Mouse (Mus musculus): ENCODE measurements at regions not wholly inside any gene's neighbourhood (a gene's known extent, or its start where the extent isn't known, plus 50 kb on each side); places are given as distances from the start of the nearest gene placed in this dataset.

DNA sequence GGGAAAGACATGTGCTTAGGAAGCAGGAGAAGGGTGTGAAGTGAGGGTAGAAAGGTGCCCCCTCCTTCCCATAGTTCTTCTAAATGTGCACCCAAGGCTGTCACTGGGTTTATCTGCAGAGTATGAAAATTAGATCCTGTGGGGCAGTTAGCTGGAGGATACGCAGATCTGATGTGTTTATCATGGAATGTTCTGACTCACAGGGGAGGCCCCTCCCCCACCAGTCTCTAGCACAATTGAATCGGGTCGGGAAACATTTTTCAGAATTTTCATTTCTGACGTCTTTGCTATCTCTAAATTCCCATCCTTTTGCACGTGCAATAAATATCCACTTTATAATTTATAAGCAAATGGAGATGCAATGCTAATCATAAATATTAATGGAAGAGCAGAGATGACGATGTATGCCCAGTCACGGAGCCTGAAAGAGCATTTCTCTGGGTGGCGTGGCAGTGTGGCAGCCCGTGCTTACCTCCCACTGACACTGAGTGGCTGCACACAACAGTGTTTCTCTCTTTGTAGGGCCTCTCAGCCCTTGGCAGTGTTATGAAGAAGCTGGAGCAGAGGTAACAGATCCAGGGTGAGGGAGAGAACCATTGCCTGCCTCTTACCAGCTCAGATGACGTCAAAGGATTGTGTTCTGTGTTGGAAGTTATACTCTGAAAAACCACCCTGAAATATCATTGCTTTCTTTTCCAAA, 122.1 kb upstream of the Gm26657 start:
- no peaks in the 10 kb centered on the region for H3K4me1 ChIP-seq (ENCODE audit: control insufficient read depth, insufficient read depth, low read length)
- H3K36me3 ChIP-seq (ENCODE audit: control insufficient read depth, insufficient read depth, low read length): no peaks in the 10 kb centered on the region
- no peaks in the 10 kb centered on the region for H3K27me3 ChIP-seq (ENCODE audit: control insufficient read depth, insufficient read depth, low read length)
- peak; percentile 42 for DNase-seq
- H3K4me3 ChIP-seq (replicated peaks; ENCODE audit: low read depth, low read length): no peak overlapping the region
- no peak overlapping the region for H3K9ac ChIP-seq (replicated peaks; ENCODE audit: low read length)
- H3K9me3 ChIP-seq (ENCODE audit: control insufficient read depth, low read length): no peaks in the 10 kb centered on the region
- ATAC-seq (ENCODE audit: low FRiP score, low TSS enrichment): no peak
- no peak overlapping the region for H3K4me2 ChIP-seq (ENCODE audit: low read length)
- WGBS: 63% methylated on average over 10 of the region's 10 CpGs
- no peak overlapping the region; the same call in 1 of the 2 replicates for H3K27ac ChIP-seq (replicated peaks; ENCODE audit: low read depth, low read length)

DNA sequence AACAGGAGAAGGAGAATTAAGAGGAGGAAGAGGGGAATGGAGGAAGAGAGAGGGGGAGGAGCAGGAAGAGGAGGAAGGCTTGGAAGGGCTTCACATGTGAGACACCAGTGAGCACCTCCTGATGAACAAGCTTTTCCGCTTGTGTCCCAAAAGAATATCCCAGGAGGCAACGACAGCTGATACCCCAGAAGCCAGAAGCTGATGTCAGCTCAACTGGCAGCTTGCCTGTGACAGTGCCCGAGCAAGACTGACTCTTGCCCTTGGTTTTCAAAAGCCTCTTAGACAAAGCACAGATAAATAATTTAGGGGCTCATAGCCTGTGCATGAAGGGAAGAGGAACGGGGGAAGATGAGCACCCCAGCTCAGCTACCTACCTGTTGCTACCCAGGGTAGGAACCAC, 127.5 kb upstream of the Gm26657 start:
- H3K4me3 ChIP-seq (replicated peaks; ENCODE audit: low read depth, low read length): no peak overlapping the region
- 71% methylated on average over 4 of the region's 4 CpGs for WGBS
- no peak for DNase-seq

DNA sequence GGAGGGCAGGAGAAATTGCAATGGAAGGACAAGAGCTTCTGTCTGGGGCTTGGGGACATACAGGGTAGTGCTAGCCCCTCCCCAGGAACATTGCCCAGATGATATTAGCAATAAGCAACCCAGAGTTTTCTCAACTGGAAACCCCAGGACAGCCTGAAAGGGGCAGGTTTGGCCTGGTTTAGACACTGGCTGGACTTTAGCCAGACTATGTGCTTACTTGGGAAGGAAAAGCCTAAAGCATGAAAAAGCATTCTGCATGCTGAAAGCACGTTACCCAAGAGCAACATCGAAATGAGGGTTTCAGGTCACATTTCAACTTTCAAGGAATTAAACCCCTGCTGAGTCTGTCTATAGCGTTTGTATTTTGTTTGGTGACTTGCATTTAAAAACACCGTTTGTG, 128.1 kb upstream of the Gm26657 start:
- DNase-seq: no peak
- no peaks in the 10 kb centered on the region for H3K36me3 ChIP-seq (ENCODE audit: control insufficient read depth, insufficient read depth, low read length)
- no peak for ATAC-seq (ENCODE audit: low FRiP score, low TSS enrichment)
- H3K9me3 ChIP-seq (ENCODE audit: control insufficient read depth, low read length): no peaks in the 10 kb centered on the region
- H3K4me3 ChIP-seq (replicated peaks; ENCODE audit: low read depth, low read length): no peak overlapping the region
- H3K4me1 ChIP-seq (ENCODE audit: control insufficient read depth, insufficient read depth, low read length): no peaks in the 10 kb centered on the region
- 26% methylated on average over 4 of the region's 4 CpGs for WGBS
- no peak overlapping the region for H3K9ac ChIP-seq (replicated peaks; ENCODE audit: low read length)
- H3K4me2 ChIP-seq (ENCODE audit: low read length): no peak overlapping the region
- H3K27me3 ChIP-seq (ENCODE audit: control insufficient read depth, insufficient read depth, low read length): no peaks in the 10 kb centered on the region
- no peak overlapping the region for H3K27ac ChIP-seq (replicated peaks; ENCODE audit: low read depth, low read length)

More for the DNA sequence above, 127.5 kb upstream of the Gm26657 start:
- H3K9ac ChIP-seq (replicated peaks; ENCODE audit: low read length): no peak overlapping the region
- no peak overlapping the region for H3K27ac ChIP-seq (replicated peaks; ENCODE audit: low read depth, low read length)
- H3K9me3 ChIP-seq (ENCODE audit: control insufficient read depth, low read length): no peaks in the 10 kb centered on the region
- H3K4me2 ChIP-seq (ENCODE audit: low read length): no peak overlapping the region
- H3K4me1 ChIP-seq (ENCODE audit: control insufficient read depth, insufficient read depth, low read length): no peaks in the 10 kb centered on the region
- no peaks in the 10 kb centered on the region for H3K27me3 ChIP-seq (ENCODE audit: control insufficient read depth, insufficient read depth, low read length)
- no peak for ATAC-seq (ENCODE audit: low FRiP score, low TSS enrichment)
- H3K36me3 ChIP-seq (ENCODE audit: control insufficient read depth, insufficient read depth, low read length): no peaks in the 10 kb centered on the region

DNA sequence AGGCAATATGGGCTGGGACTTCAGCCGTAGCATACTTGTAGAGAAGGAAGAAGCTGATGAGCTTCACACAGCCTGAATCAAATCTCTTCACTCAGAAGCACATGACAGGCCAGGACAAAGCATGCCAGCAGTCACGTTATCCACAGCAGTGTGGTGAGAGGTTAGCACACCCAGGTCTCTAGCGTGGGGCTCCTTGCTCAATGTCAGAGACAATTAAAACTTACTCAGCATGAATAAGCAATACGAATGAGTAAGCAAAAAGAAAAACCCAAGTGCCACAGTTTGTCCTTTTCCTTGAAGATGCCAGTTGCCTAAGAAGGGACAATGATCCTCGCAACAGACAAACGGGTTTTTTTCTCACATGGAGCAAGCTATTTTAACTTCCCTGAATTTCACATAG, 129.6 kb upstream of the Gm26657 start:
- no peak overlapping the region for H3K9ac ChIP-seq (replicated peaks; ENCODE audit: low read length)
- H3K4me2 ChIP-seq (ENCODE audit: low read length): no peak overlapping the region
- no peaks in the 10 kb centered on the region for H3K4me1 ChIP-seq (ENCODE audit: control insufficient read depth, insufficient read depth, low read length)
- no peak for ATAC-seq (ENCODE audit: low FRiP score, low TSS enrichment)
- no peaks in the 10 kb centered on the region for H3K9me3 ChIP-seq (ENCODE audit: control insufficient read depth, low read length)
- H3K27ac ChIP-seq (replicated peaks; ENCODE audit: low read depth, low read length): no peak overlapping the region
- no peak for DNase-seq
- no peaks in the 10 kb centered on the region for H3K27me3 ChIP-seq (ENCODE audit: control insufficient read depth, insufficient read depth, low read length)
- WGBS: 78% methylated on average over 6 of the region's 6 CpGs
- H3K4me3 ChIP-seq (replicated peaks; ENCODE audit: low read depth, low read length): no peak overlapping the region
- no peaks in the 10 kb centered on the region for H3K36me3 ChIP-seq (ENCODE audit: control insufficient read depth, insufficient read depth, low read length)

DNA sequence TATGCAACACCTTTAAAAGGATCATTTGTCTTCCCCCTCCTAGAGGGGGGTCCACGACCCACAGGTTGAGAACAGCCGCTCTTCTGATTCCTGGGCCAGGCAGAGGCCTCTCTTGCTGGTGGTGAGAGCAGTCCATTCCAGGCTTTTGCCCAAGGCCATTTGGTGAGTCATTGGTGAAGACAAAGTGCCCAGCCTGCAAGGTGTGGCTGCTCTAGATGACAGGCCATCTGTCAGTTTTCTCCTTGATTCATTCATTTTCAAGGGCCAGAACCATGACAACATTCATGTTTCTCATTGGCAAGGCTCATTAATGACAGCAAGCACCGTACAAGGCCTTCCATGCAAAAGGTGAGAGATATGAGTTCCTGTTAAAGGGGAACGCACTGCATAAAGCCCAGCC, 131.2 kb upstream of the Gm26657 start:
- Histone ChIP-seq H3K4me3 (replicated peaks; ENCODE audit: low read depth, low read length) (no peak overlapping the region), H3K36me3 (ENCODE audit: control insufficient read depth, insufficient read depth, low read length) (no peaks in the 10 kb centered on the region), H3K4me2 (ENCODE audit: low read length) (no peak overlapping the region), H3K9me3 (ENCODE audit: control insufficient read depth, low read length) (no peaks in the 10 kb centered on the region), H3K27me3 (ENCODE audit: control insufficient read depth, insufficient read depth, low read length) (no peaks in the 10 kb centered on the region), H3K4me1 (ENCODE audit: control insufficient read depth, insufficient read depth, low read length) (no peaks in the 10 kb centered on the region), H3K27ac (replicated peaks; ENCODE audit: low read depth, low read length) (no peak overlapping the region), H3K9ac (replicated peaks; ENCODE audit: low read length) (no peak overlapping the region)
- DNase-seq (no peak), ATAC-seq (ENCODE audit: low FRiP score, low TSS enrichment) (no peak)
- 88% methylated on average over 4 of the region's 4 CpGs for WGBS

DNA sequence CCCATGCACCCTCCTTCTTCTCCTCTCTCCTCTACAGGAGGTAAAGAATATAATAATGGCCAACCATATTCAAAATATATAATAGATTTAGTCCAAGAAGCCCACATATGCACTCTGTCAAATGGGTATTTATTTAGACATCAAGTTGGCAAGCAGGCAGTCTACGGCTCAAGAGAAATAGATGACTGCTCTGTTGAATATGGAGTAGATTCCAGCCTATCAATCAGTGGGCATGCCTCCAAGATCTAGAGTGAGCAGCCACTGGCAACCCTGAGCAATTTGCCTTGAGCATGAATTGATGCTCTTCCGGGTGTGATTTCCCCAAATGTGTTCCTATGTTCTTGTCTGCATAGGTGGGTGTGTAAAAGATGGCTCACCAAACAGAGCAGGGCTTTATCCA, 141.5 kb upstream of the Gm26657 start:
- DNase-seq: peak; percentile 19
- Histone ChIP-seq H3K4me2 (ENCODE audit: low read length) (no peak overlapping the region), H3K4me1 (ENCODE audit: control insufficient read depth, insufficient read depth, low read length) (no peaks in the 10 kb centered on the region), H3K36me3 (ENCODE audit: control insufficient read depth, insufficient read depth, low read length) (no peaks in the 10 kb centered on the region), H3K4me3 (replicated peaks; ENCODE audit: low read depth, low read length) (no peak overlapping the region), H3K9ac (replicated peaks; ENCODE audit: low read length) (no peak overlapping the region), H3K27ac (replicated peaks; ENCODE audit: low read depth, low read length) (no peak overlapping the region), H3K27me3 (ENCODE audit: control insufficient read depth, insufficient read depth, low read length) (no peaks in the 10 kb centered on the region), H3K9me3 (ENCODE audit: control insufficient read depth, low read length) (no peaks in the 10 kb centered on the region)
- WGBS: 72% methylated on average over 2 of the region's 2 CpGs
- no peak for ATAC-seq (ENCODE audit: low FRiP score, low TSS enrichment)

DNA sequence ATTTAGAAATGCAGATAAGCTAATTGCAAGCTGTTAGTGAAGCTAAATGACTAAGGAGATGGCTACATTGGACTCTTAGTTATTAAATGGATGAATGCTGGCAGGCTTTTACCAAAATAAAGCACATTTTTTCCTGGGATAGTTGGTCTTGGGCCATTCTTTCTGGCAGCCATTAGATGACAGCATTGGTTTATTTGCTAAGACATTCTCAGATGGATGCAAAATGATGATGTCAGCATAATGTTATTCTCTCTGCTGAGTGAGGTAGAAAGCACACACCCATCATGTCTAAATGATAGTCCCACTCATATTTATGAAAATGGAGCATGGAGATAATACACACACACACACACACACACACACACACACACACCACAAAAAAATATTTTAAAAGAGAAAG, 141.9 kb upstream of the Gm26657 start:
- Histone ChIP-seq H3K27ac (replicated peaks; ENCODE audit: low read depth, low read length) (no peak overlapping the region), H3K36me3 (ENCODE audit: control insufficient read depth, insufficient read depth, low read length) (no peaks in the 10 kb centered on the region), H3K27me3 (ENCODE audit: control insufficient read depth, insufficient read depth, low read length) (no peaks in the 10 kb centered on the region), H3K4me3 (replicated peaks; ENCODE audit: low read depth, low read length) (no peak overlapping the region), H3K9ac (replicated peaks; ENCODE audit: low read length) (no peak overlapping the region), H3K4me2 (ENCODE audit: low read length) (no peak overlapping the region), H3K9me3 (ENCODE audit: control insufficient read depth, low read length) (no peaks in the 10 kb centered on the region), H3K4me1 (ENCODE audit: control insufficient read depth, insufficient read depth, low read length) (no peaks in the 10 kb centered on the region)
- DNase-seq: no peak
- ATAC-seq (ENCODE audit: low FRiP score, low TSS enrichment): no peak

DNA sequence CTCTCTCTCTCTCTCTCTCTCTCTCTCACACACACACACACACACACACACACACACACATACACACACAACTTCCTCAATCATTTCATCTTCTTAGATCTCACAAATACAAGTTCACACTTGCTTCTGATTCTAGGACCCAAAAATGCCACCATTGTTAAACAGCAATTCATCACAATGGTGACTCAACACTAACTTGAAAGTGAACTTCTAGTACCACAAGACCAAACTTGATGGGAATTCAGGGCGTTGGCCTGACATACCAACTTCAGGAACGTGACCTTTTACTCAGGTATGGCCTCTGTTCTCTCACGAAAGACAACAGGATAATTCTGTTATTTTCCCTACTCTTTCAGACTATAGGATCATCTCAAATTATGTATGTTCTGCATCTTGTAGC, 157.5 kb upstream of the Gm26657 start:
- H3K9me3 ChIP-seq (ENCODE audit: control insufficient read depth, low read length): no peaks in the 10 kb centered on the region
- no peaks in the 10 kb centered on the region for H3K27me3 ChIP-seq (ENCODE audit: control insufficient read depth, insufficient read depth, low read length)
- H3K9ac ChIP-seq (replicated peaks; ENCODE audit: low read length): no peak overlapping the region
- no peak overlapping the region for H3K4me3 ChIP-seq (replicated peaks; ENCODE audit: low read depth, low read length)
- no peaks in the 10 kb centered on the region for H3K4me1 ChIP-seq (ENCODE audit: control insufficient read depth, insufficient read depth, low read length)
- WGBS: 81% methylated on average over 3 of the region's 3 CpGs
- no peak for ATAC-seq (ENCODE audit: low FRiP score, low TSS enrichment)
- DNase-seq: no peak
- H3K27ac ChIP-seq (replicated peaks; ENCODE audit: low read depth, low read length): no peak overlapping the region
- no peak overlapping the region for H3K4me2 ChIP-seq (ENCODE audit: low read length)
- H3K36me3 ChIP-seq (ENCODE audit: control insufficient read depth, insufficient read depth, low read length): no peaks in the 10 kb centered on the region

DNA sequence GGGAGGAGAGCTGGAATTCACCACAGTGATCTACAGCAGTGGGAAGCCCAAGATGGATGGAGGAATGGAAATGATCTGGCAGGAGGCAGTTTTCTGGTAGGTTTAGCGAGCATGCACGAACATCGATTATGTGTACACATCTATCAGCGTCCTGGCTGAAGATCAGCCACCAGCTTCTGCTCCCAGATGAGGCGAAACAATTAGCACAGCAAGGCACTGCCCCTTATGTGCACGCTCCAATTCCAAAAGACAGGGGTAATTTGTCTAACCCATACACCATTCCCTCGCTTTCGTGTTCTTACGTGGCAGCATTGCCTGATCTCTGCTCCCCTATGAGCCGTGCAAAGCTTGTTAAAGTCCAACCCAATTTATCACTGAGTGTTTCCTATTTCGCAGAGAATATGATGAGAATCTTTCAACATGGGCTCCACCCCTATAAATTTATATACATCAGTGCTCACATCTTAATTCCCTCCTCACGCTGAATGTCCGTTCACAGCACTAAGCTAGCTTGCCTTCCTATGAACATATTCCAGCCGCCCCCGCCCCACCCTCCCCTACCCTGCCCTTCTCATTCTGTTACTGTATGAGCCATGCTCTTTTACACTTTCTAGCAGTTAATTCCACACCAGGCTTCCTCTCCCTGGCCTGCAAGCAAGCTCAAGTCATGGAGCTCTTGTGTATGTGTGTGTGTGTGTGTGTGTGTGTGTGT, 162.9 kb upstream of the Gm26657 start:
- Histone ChIP-seq H3K4me1 (ENCODE audit: control insufficient read depth, insufficient read depth, low read length) (no peaks in the 10 kb centered on the region), H3K4me3 (replicated peaks; ENCODE audit: low read depth, low read length) (no peak overlapping the region), H3K36me3 (ENCODE audit: control insufficient read depth, insufficient read depth, low read length) (no peaks in the 10 kb centered on the region), H3K9me3 (ENCODE audit: control insufficient read depth, low read length) (no peaks in the 10 kb centered on the region), H3K27ac (replicated peaks; ENCODE audit: low read depth, low read length) (no peak overlapping the region), H3K9ac (replicated peaks; ENCODE audit: low read length) (no peak overlapping the region), H3K27me3 (ENCODE audit: control insufficient read depth, insufficient read depth, low read length) (no peaks in the 10 kb centered on the region), H3K4me2 (ENCODE audit: low read length) (no peak overlapping the region)
- DNase-seq (no peak), ATAC-seq (ENCODE audit: low FRiP score, low TSS enrichment) (no peak)
- WGBS: 83% methylated on average over 15 of the region's 15 CpGs

Data from midbrain, embryonic 14.5 days (tissue).